Mouse (Mus musculus): ENCODE results near the gene Gm2004. TPM values are rescaled to one million over a fixed set of nuclear protein-coding genes. Genes with fewer than 3 reads are reported as not detected.

Gm2004 gene
- 0.82 and 1.0 TPM in 2 replicates for polyA plus RNA-seq (2012; rRNA removed)

DNA sequence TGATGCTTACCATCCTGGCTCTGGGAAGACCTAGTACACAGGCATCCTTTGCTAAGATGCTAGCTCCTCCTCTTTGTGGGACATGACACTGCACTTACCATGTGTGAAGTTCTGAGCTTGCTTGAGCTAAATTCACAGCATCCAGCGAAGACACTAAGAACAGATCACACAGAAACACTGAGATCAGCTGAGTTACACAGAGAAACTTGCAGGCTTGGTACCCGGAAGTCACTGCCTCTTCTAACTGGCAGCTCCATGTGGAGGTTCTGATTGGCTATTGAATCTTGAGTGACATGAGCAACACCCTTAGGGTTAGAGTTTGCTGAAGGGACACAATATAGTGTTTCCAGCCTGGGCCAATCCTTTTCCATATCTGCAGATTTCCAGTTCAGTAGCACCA is at the start of gene Gm2004:
Gm2004 (minus strand) TSS at position 101 of the 400 bp plus-strand sequence.

Other genes starting within 250 kb of the Gm2004 start
- 1.3 and 1.6 TPM in 2 replicates for gene Zfp966, start 218.7 kb downstream of the Gm2004 start, polyA plus RNA-seq (2012; rRNA removed)
- 1.5 and 2.9 TPM in 2 replicates for gene Gm2026, start 184.5 kb downstream of the Gm2004 start, polyA plus RNA-seq (2012; rRNA removed)
- gene 2210418O10Rik, start 76.7 kb upstream of the Gm2004 start, polyA plus RNA-seq (2012; rRNA removed): 0.30 TPM in 1 of 2 replicates, not detected in the other
- gene Gm11009, start 169.7 kb upstream of the Gm2004 start, polyA plus RNA-seq (2012; rRNA removed): not detected in 2 replicates